Mouse (Mus musculus) liver, adult 2 months (tissue): ENCODE data around the gene Zrsr2.

Experiments used
- CTCF ChIP-seq: fragments of 200-500 bp; IDR thresholded peaks from 2 replicates; pipeline ENCODE4 v1.5.1; 2011; ENCODE audit warnings: low read depth, low read length, control low read depth
- POLR2A ChIP-seq: fragments of 200-500 bp; IDR thresholded peaks from 2 replicates; pipeline ENCODE4 v1.6.1; 2011; ENCODE audit warnings: low read length, control low read depth; ENCODE audit not compliant: insufficient read depth; ENCODE audit errors: extremely low read depth

GRCm38 (mm10) chrX:163906861-163907260, 51.6 kb downstream of the Zrsr2 start:
- no peak for TF ChIP-seq CTCF
- TF ChIP-seq POLR2A = no peak
